Mouse (Mus musculus) embryonic facial prominence, embryonic 12.5 days (tissue): ENCODE results near the gene Olfr1052. TPM values are rescaled to one million over a fixed set of nuclear protein-coding genes. Genes with fewer than 3 reads are reported as not detected.
"Not testable (repeated sequence)": the region's sequence is repeated elsewhere in the genome, so short reads cannot be mapped to it uniquely, and the experiment has no call there.

Experiments used
- ATAC-seq: fragments of 200-750 bp; cut with Nextera tagmentation; 2 replicates; pipeline ENCODE4 v1.8.0; 2017; ENCODE audit not compliant: insufficient number of reproducible peaks, insufficient read depth, low FRiP score, low TSS enrichment
- H3K27ac ChIP-seq: fragments of 300-500 bp; sonication (generic); 2 replicates; pipeline ENCODE4 v1.5.1; 2016; ENCODE audit warnings: mild to moderate bottlenecking
- H3K27me3 ChIP-seq: fragments of 300-500 bp; sonication (generic); 2 replicates; pipeline ENCODE4 v1.6.1; 2016; ENCODE audit warnings: mild to moderate bottlenecking, moderate library complexity
- H3K36me3 ChIP-seq: fragments of 300-500 bp; sonication (generic); 2 replicates; pipeline ENCODE4 v1.6.1; 2016; ENCODE audit warnings: mild to moderate bottlenecking
- H3K4me1 ChIP-seq: fragments of 300-500 bp; sonication (generic); 2 replicates; pipeline ENCODE4 v1.6.1; 2016
- H3K4me2 ChIP-seq: fragments of 300-500 bp; sonication (generic); replicated peaks from 2 replicates; pipeline ENCODE4 v1.6.1; 2016; ENCODE audit warnings: mild to moderate bottlenecking, moderate library complexity
- H3K4me3 ChIP-seq: fragments of 300-500 bp; sonication (generic); 2 replicates; pipeline ENCODE4 v1.5.1; 2016; ENCODE audit warnings: mild to moderate bottlenecking
- H3K9ac ChIP-seq: fragments of 300-500 bp; sonication (generic); 2 replicates; pipeline ENCODE4 v1.6.1; 2016; ENCODE audit warnings: mild to moderate bottlenecking, moderate library complexity
- H3K9me3 ChIP-seq: fragments of 300-500 bp; sonication (generic); 2 replicates; pipeline ENCODE4 v1.6.1; 2016; ENCODE audit warnings: mild to moderate bottlenecking, moderate library complexity
- WGBS: fragments of 180-500 bp; shearing (Covaris S2); methylation state at CpG from one replicate; pipeline ENCODE4 v1.1.7; 2016; 5-methylcytosine and 5-hydroxymethylcytosine counted together
- polyA plus RNA-seq: library from polyadenylated mRNA; unstranded; fragments of >200 nt; fragmentation: Nextera tagmentation; extraction: Ambion mirVana; gene quantifications from 2 replicates; pipeline ENCODE4 v1.2.1, GENCODE M21; 2016

Olfr1052 gene
- not detected in 2 replicates for polyA plus RNA-seq

GRCm38 (mm10) chr2:86292155-86292554 is at the start of gene Olfr1052:
Gene Olfr1052, plus strand, starts transcription at chr2:86292455.
- no peak for ATAC-seq
- no peak within 1 kb of the TSS for H3K4me3 ChIP-seq
- H3K27ac ChIP-seq: no peak within 1 kb of the TSS
- no peaks in the 10 kb centered on the region for H3K27me3 ChIP-seq
- H3K4me1 ChIP-seq: no peaks in the 10 kb centered on the region
- no peaks in the 10 kb centered on the region for H3K9me3 ChIP-seq
- H3K4me2 ChIP-seq: no peak within 1 kb of the TSS
- no peak within 1 kb of the TSS for H3K9ac ChIP-seq
- no peaks in the 10 kb centered on the region for H3K36me3 ChIP-seq

GRCm38 (mm10) chr2:86258228-86258627 is 34.0 kb upstream of the Olfr1052 start, which contains the start of gene Olfr1049:
Gene Olfr1049, minus strand, starts transcription at chr2:86258328.
- not testable (repeated sequence) for ATAC-seq, H3K36me3 ChIP-seq, H3K4me1 ChIP-seq, H3K4me2 ChIP-seq, H3K9me3 ChIP-seq, H3K4me3 ChIP-seq, H3K27me3 ChIP-seq, H3K27ac ChIP-seq, H3K9ac ChIP-seq

- H3K27me3 ChIP-seq, H3K4me2 ChIP-seq, ATAC-seq, H3K4me3 ChIP-seq, H3K9ac ChIP-seq, H3K4me1 ChIP-seq, H3K9me3 ChIP-seq, H3K27ac ChIP-seq, H3K36me3 ChIP-seq: not testable (repeated sequence)
Measured at GRCm38 (mm10) chr2:86278988-86279387, 13.3 kb upstream of the Olfr1052 start, which contains the start of gene Olfr1051. Gene Olfr1051, minus strand, starts transcription at chr2:86279088.

DNA sequence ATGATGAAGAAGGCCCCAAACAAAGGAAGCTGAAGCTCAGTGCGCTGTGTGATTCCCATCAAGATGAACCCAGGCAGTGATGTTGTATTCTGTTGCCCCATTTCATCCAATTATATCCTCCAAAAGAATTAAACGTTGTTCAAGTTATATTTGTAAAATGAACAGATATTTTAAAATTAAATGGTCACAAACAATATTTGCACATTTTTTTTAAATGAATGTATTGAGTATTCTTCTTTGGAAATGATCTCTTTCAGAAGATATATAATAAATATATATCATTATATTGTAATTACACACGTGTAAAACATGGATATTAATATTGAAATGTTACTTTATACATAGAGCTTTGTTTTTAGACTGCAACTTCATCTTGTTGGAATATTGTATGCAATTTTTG is 22.9 kb downstream of the Olfr1052 start, which contains the start of gene Olfr1053:
TSS of gene Olfr1053 (minus strand) at position 101 of the 400 bp plus-strand sequence.
- WGBS: 68% methylated on average over 3 of the region's 3 CpGs
- Histone ChIP-seq H3K4me1 (no peaks in the 10 kb centered on the region), H3K27ac (no peak within 1 kb of the TSS), H3K36me3 (no peaks in the 10 kb centered on the region), H3K4me2 (no peak within 1 kb of the TSS), H3K27me3 (no peaks in the 10 kb centered on the region), H3K9me3 (no peaks in the 10 kb centered on the region), H3K9ac (no peak within 1 kb of the TSS), H3K4me3 (no peak within 1 kb of the TSS)
- no peak for ATAC-seq

- H3K9me3 ChIP-seq: no peaks in the 10 kb centered on the region
- no peak within 1 kb of the TSS for H3K4me3 ChIP-seq
- WGBS: 84% methylated on average over 3 of the region's 3 CpGs
Measured at GRCm38 (mm10) chr2:86335333-86335732, 43.1 kb downstream of the Olfr1052 start, which contains the start of gene Olfr1054. Gene Olfr1054, minus strand, starts transcription at chr2:86335433.

More at GRCm38 (mm10) chr2:86335333-86335732, 43.1 kb downstream of the Olfr1052 start, which contains the start of gene Olfr1054:
- H3K36me3 ChIP-seq: no peaks in the 10 kb centered on the region
- no peaks in the 10 kb centered on the region for H3K27me3 ChIP-seq
- no peak within 1 kb of the TSS for H3K4me2 ChIP-seq
- H3K9ac ChIP-seq: no peak within 1 kb of the TSS
- H3K27ac ChIP-seq: no peak within 1 kb of the TSS
- no peak for ATAC-seq
- no peaks in the 10 kb centered on the region for H3K4me1 ChIP-seq

Other genes starting within 250 kb of the Olfr1052 start
- gene Olfr1034, start 246.6 kb upstream of the Olfr1052 start, polyA plus RNA-seq: not detected in 2 replicates
- gene Olfr1036, start 218.5 kb upstream of the Olfr1052 start, polyA plus RNA-seq: not detected in 2 replicates
- gene Olfr1037, start 205.1 kb upstream of the Olfr1052 start, polyA plus RNA-seq: not detected in 2 replicates
- gene Olfr1039, start 156.5 kb upstream of the Olfr1052 start, polyA plus RNA-seq: not detected in 2 replicates
- not detected in 2 replicates for gene Olfr1040, start 145.7 kb upstream of the Olfr1052 start, polyA plus RNA-seq
- not detected in 2 replicates for gene Olfr1042, start 130.6 kb upstream of the Olfr1052 start, polyA plus RNA-seq
- not detected in 2 replicates for gene Olfr1043, start 124.9 kb upstream of the Olfr1052 start, polyA plus RNA-seq
- gene Olfr1044, start 114.6 kb upstream of the Olfr1052 start, polyA plus RNA-seq: not detected in 2 replicates
- gene Olfr52, start 106.8 kb upstream of the Olfr1052 start, polyA plus RNA-seq: not detected in 2 replicates
- gene Olfr1045, start 89.4 kb upstream of the Olfr1052 start, polyA plus RNA-seq: not detected in 2 replicates
- gene Olfr1046, start 73.1 kb upstream of the Olfr1052 start, polyA plus RNA-seq: not detected in 2 replicates
- not detected in 2 replicates for gene Olfr1047, start 61.1 kb upstream of the Olfr1052 start, polyA plus RNA-seq
- not detected in 2 replicates for gene Olfr1048, start 52.2 kb upstream of the Olfr1052 start, polyA plus RNA-seq
- not detected in 2 replicates for gene Olfr1049, start 34.1 kb upstream of the Olfr1052 start, polyA plus RNA-seq
- not detected in 2 replicates for gene Olfr1051, start 13.4 kb upstream of the Olfr1052 start, polyA plus RNA-seq
- gene Olfr1053, start 22.8 kb downstream of the Olfr1052 start, polyA plus RNA-seq: not detected in 2 replicates
- not detected in 2 replicates for gene Olfr1054, start 43.0 kb downstream of the Olfr1052 start, polyA plus RNA-seq
- not detected in 2 replicates for gene Olfr1055, start 57.8 kb downstream of the Olfr1052 start, polyA plus RNA-seq
- not detected in 2 replicates for gene Olfr1056, start 70.0 kb downstream of the Olfr1052 start, polyA plus RNA-seq
- gene Olfr1057, start 85.9 kb downstream of the Olfr1052 start, polyA plus RNA-seq: not detected in 2 replicates
- gene Olfr1058, start 96.1 kb downstream of the Olfr1052 start, polyA plus RNA-seq: not detected in 2 replicates
- gene Olfr1061, start 121.6 kb downstream of the Olfr1052 start, polyA plus RNA-seq: not detected in 2 replicates
- not detected in 2 replicates for gene Olfr1062, start 134.3 kb downstream of the Olfr1052 start, polyA plus RNA-seq
- gene Olfr1065, start 158.1 kb downstream of the Olfr1052 start, polyA plus RNA-seq: not detected in 2 replicates
- gene Olfr1066, start 163.8 kb downstream of the Olfr1052 start, polyA plus RNA-seq: not detected in 2 replicates
- gene Olfr228, start 194.9 kb downstream of the Olfr1052 start, polyA plus RNA-seq: not detected in 2 replicates
- not detected in 2 replicates for gene Olfr1076, start 216.0 kb downstream of the Olfr1052 start, polyA plus RNA-seq